In the genomic region with DNA sequence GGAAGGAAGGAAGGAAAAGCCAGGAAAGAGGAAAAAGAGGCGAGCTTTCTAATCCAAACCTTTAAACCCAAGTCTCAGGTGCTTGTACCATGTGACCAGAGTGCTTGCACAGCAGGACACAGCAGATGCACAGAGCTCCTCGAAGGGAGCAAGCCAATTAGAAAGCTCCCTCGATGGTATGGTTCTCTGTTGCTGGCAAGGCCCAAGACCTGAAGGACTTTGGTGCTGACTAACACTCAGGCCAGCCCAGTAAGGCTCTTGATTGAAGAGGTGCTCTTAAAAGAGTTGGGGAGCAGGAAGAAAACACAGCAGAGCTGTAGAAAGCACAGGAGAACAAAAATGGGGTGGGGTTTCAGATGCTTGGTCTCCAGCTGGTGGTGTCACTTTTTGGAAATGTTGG, we compare ENCODE assay signal across 25 mouse cellular contexts. TPM values are rescaled to one million over a fixed set of nuclear protein-coding genes. Genes with fewer than 3 reads are reported as not detected.
DNase-seq lines count a peak whose midpoint lies in the region; ATAC-seq lines count a peak whose summit lies in the region.
"Had no signal": no experiment of that assay in that cellular context is flagged by ENCODE, and none has a peak within 500 bp of the region (broad histone marks: within the 10 kb centered on the region; RNA-seq: fewer than 3 reads in every experiment).

No protein-coding gene starts in this region.

- H3K9ac ChIP-seq in lung, embryonic 16.5 days (ENCODE audit: low read length) = no peak overlapping the region
- H3K9ac ChIP-seq in hindbrain, embryonic 14.5 days = no peak overlapping the region
- H3K9ac ChIP-seq: embryonic facial prominence, embryonic 12.5 days; embryonic facial prominence, embryonic 15.5 days; forebrain, postnatal 0 days; hindbrain, embryonic 12.5 days had no signal

- DNase-seq in lung, adult 18-20 months = peak; percentile 41 to 62
- no peak for DNase-seq in lung, postnatal 14 days
- peak; percentile 53 for DNase-seq in lung, postnatal 25 days (ENCODE audit: low spot score)
- DNase-seq in spleen, adult 12 weeks (ENCODE audit: low spot score) = no peak
- DNase-seq in hindbrain, embryonic 14.5 days (ENCODE audit: low spot score) = no peak
- DNase-seq: adrenal gland, adult 2 months; adrenal gland, postnatal 14 days; cerebellum, adult 11 months; cerebellum, adult 2 months; cerebellum, adult 9-11 months; cerebellum, postnatal 25 days; forebrain, postnatal 0 days; gastrocnemius, adult 2 months; gastrocnemius, postnatal 14 days; heart, adult 11 months had no signal

- H3K4me2 ChIP-seq in lung, embryonic 16.5 days (ENCODE audit: low read depth, low read length) = no peak overlapping the region
- no peak overlapping the region for H3K4me2 ChIP-seq in hindbrain, embryonic 14.5 days (replicated peaks)
- H3K4me2 ChIP-seq: embryonic facial prominence, embryonic 12.5 days; embryonic facial prominence, embryonic 15.5 days; heart, embryonic 11.5 days; hindbrain, embryonic 12.5 days had no signal

- H3K9me3 ChIP-seq in lung, embryonic 16.5 days (ENCODE audit: control insufficient read depth, low read length) = no peaks in the 10 kb centered on the region
- no peaks in the 10 kb centered on the region for H3K9me3 ChIP-seq in hindbrain, embryonic 14.5 days (ENCODE audit: control insufficient read depth, low read length)
- H3K9me3 ChIP-seq: embryonic facial prominence, embryonic 12.5 days; embryonic facial prominence, embryonic 15.5 days; G1E; hindbrain, embryonic 12.5 days had no signal

- no peak overlapping the region for H3K27ac ChIP-seq in lung, embryonic 16.5 days (ENCODE audit: low read length)
- no peak overlapping the region for H3K27ac ChIP-seq in hindbrain, embryonic 14.5 days
- H3K27ac ChIP-seq: embryonic facial prominence, embryonic 12.5 days; embryonic facial prominence, embryonic 15.5 days; gastrocnemius, adult 2 months; hindbrain, embryonic 12.5 days had no signal

- H3K4me3 ChIP-seq in lung, embryonic 16.5 days (ENCODE audit: low read length) = no peak overlapping the region
- no peak overlapping the region for H3K4me3 ChIP-seq in hindbrain, embryonic 14.5 days (replicated peaks; ENCODE audit: low read length)
- H3K4me3 ChIP-seq: embryonic facial prominence, embryonic 12.5 days; embryonic facial prominence, embryonic 15.5 days; gastrocnemius, adult 2 months; hindbrain, embryonic 12.5 days had no signal

- no peaks in the 10 kb centered on the region for H3K27me3 ChIP-seq in lung, embryonic 16.5 days (ENCODE audit: control insufficient read depth, insufficient read depth, low read depth, low read length)
- peaks cover 11% of the 10 kb centered on the region for H3K27me3 ChIP-seq in hindbrain, embryonic 14.5 days (ENCODE audit: control insufficient read depth, insufficient read depth, low read length)
- H3K27me3 ChIP-seq: embryonic facial prominence, embryonic 12.5 days; embryonic facial prominence, embryonic 15.5 days had no signal

- peak; percentile 45; the same call in 1 of the 2 replicates for ATAC-seq in lung, embryonic 16.5 days (ENCODE audit: low read depth)
- no peak for ATAC-seq in hindbrain, embryonic 14.5 days (ENCODE audit: low FRiP score)
- ATAC-seq: forebrain, embryonic 14.5 days; forebrain, postnatal 0 days; hindbrain, embryonic 16.5 days had no signal

- no peaks in the 10 kb centered on the region for H3K36me3 ChIP-seq in lung, embryonic 16.5 days (ENCODE audit: control insufficient read depth, insufficient read depth, low read length)
- H3K36me3 ChIP-seq in hindbrain, embryonic 14.5 days (replicated peaks; ENCODE audit: control insufficient read depth, insufficient read depth) = no peaks in the 10 kb centered on the region
- H3K36me3 ChIP-seq: embryonic facial prominence, embryonic 12.5 days; embryonic facial prominence, embryonic 15.5 days; G1E; hindbrain, embryonic 12.5 days had no signal

- H3K4me1 ChIP-seq in lung, embryonic 16.5 days (replicated peaks; ENCODE audit: control insufficient read depth, insufficient read depth, low read length) = no peaks in the 10 kb centered on the region
- H3K4me1 ChIP-seq in hindbrain, embryonic 14.5 days (replicated peaks; ENCODE audit: control insufficient read depth, insufficient read depth, low read length) = no peaks in the 10 kb centered on the region
- H3K4me1 ChIP-seq: embryonic facial prominence, embryonic 15.5 days had no signal

- WGBS in lung, embryonic 16.5 days = 49% methylated on average over 3 of the region's 3 CpGs
- WGBS in hindbrain, embryonic 14.5 days = 76% methylated on average over 3 of the region's 3 CpGs

RNA-seq across cellular contexts. Expression of a gene that starts 34.0 kb away (rescaled TPM):
- not detected in 2 replicates for polyA plus RNA-seq in lung, embryonic 16.5 days (2015; fragmentation: Nextera tagmentation; extraction: Ambion mirVana)
- 0.19 and 0.25 TPM in 2 replicates for polyA plus RNA-seq in hindbrain, embryonic 14.5 days (2014; fragmentation: Nextera tagmentation; extraction: Ambion mirVana)
- polyA plus RNA-seq: cerebellum, adult 2 months; frontal cortex, adult 2 months; G1E; heart, postnatal 0 days had no signal

RNA-seq across cellular contexts. Expression of a gene that starts 40.7 kb away (rescaled TPM):
- polyA plus RNA-seq in lung, embryonic 16.5 days (2015; fragmentation: Nextera tagmentation; extraction: Ambion mirVana) = 14.7 and 15.8 TPM in 2 replicates
- polyA plus RNA-seq in hindbrain, embryonic 14.5 days (2014; fragmentation: Nextera tagmentation; extraction: Ambion mirVana) = 6.9 and 7.2 TPM in 2 replicates

RNA-seq across cellular contexts. Expression of a gene that starts 48.6 kb away (rescaled TPM):
- 4.3 and 5.4 TPM in 2 replicates for polyA plus RNA-seq in lung, embryonic 16.5 days (2015; fragmentation: Nextera tagmentation; extraction: Ambion mirVana)
- polyA plus RNA-seq in hindbrain, embryonic 14.5 days (2014; fragmentation: Nextera tagmentation; extraction: Ambion mirVana) = 6.7 and 8.8 TPM in 2 replicates

Comparison
In these comparisons a context has a peak if more than half of its experiments do, and no peak if none do; other contexts are left out.
1. DNase-seq: peak in lung, adult 18-20 months (2 of 2) and lung, postnatal 25 days (single experiment); none in lung, postnatal 14 days (single experiment), spleen, adult 12 weeks (single experiment) and hindbrain, embryonic 14.5 days (single experiment).